Mouse (Mus musculus): ENCODE data around the gene Mtr. TPM values are rescaled to one million over a fixed set of nuclear protein-coding genes. Genes with fewer than 3 reads are reported as not detected.
A peak's percentile ranks its signal among the peaks of the same experiment; 100 is the strongest.

The Mtr gene
- polyA plus RNA-seq, 1 experiment from 2014 or later: 2.3 TPM

DNA sequence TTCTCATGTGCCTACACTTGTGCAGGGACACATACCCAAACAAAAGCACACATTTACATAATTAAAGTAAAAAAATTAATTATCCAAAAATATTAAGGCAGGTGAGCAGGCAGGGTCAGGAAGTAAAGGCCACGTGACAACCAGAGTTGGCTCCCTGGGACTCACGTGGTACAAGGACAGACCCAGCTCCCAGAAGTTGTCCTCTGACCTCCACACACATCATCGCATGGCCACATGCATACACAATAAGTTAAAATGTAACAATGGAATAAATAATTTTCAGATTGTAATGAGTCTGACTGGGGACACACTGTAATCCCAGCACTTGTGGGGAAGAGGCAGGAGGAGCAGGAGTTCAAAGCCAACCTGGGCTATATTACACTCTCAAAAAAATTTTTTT lies 10.1 kb upstream of the Mtr start:
- WGBS: 89% methylated on average over 3 of the region's 3 CpGs
- no peak for ATAC-seq

DNA sequence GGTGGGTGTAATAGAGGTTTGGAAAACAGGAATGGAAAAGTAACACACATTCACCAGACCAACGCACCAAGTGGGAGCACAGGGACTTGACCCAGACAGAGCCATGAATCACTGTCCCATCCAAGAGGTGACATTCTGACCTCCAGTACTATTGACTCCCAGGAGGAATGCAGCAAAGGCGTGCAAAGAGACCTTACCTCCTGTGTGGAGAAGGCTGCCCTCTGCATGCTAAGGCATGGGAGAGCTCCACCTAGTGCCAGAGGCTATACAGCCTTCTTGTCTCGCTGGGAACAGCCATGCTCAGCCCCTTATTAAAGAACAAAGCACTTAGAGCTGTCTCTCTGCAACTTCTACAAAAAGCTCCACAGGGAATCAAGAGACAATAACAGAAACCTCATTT lies 9.2 kb upstream of the Mtr start:
- H3K36me3 ChIP-seq (ENCODE audit: control insufficient read depth, insufficient read depth): no peaks in the 10 kb centered on the region
- no peak for ATAC-seq
- no peak overlapping the region for H3K27ac ChIP-seq (ENCODE audit: low read depth, low read length)
- no peak overlapping the region for H3K4me3 ChIP-seq (ENCODE audit: low read depth, low read length)
- no peak overlapping the region for H3K9ac ChIP-seq (ENCODE audit: low read depth, low read length)
- no peaks in the 10 kb centered on the region for H3K27me3 ChIP-seq (replicated peaks; ENCODE audit: control insufficient read depth, insufficient read depth, low read length)
- no peaks in the 10 kb centered on the region for H3K4me1 ChIP-seq (replicated peaks; ENCODE audit: control insufficient read depth, insufficient read depth, low read length)
- WGBS: 61% methylated on average over 3 of the region's 3 CpGs
- H3K9me3 ChIP-seq (ENCODE audit: control insufficient read depth): no peaks in the 10 kb centered on the region
- H3K4me2 ChIP-seq (replicated peaks; ENCODE audit: low read depth): no peak overlapping the region
- TF ChIP-seq CTCF (IDR thresholded peaks at IDR 0.05; ENCODE audit: low read depth): peak; percentile 26; the same call in 1 of the 2 replicates

More for the DNA sequence above, 10.1 kb upstream of the Mtr start:
- H3K4me2 ChIP-seq (replicated peaks; ENCODE audit: low read depth): no peak overlapping the region
- no peak overlapping the region for H3K27ac ChIP-seq (ENCODE audit: low read depth, low read length)
- no peak for TF ChIP-seq CTCF (IDR thresholded peaks at IDR 0.05; ENCODE audit: low read depth)
- no peaks in the 10 kb centered on the region for H3K9me3 ChIP-seq (ENCODE audit: control insufficient read depth)
- H3K4me1 ChIP-seq (replicated peaks; ENCODE audit: control insufficient read depth, insufficient read depth, low read length): no peaks in the 10 kb centered on the region
- H3K36me3 ChIP-seq (ENCODE audit: control insufficient read depth, insufficient read depth): no peaks in the 10 kb centered on the region
- no peaks in the 10 kb centered on the region for H3K27me3 ChIP-seq (replicated peaks; ENCODE audit: control insufficient read depth, insufficient read depth, low read length)
- no peak overlapping the region for H3K4me3 ChIP-seq (ENCODE audit: low read depth, low read length)
- H3K9ac ChIP-seq (ENCODE audit: low read depth, low read length): no peak overlapping the region

DNA sequence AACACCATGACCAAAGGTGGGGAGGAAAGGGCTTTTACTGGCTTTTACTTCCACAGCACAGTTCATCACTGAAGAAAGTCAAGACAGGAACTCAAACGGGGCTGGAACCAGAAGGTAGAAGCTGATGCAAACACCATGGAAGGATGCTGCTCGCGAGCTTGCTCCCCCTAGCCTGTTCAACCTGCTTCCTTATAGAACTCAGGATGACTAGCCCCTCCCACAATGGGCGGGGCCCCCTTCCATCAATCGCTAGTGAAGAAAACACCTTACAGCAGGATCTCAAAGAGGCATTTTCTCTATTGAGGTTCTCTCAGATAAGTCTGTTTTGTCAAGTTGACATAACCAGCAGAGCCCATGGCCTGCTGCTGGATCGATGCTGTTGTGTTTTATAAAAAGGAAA lies 6.1 kb upstream of the Mtr start:
- Histone ChIP-seq H3K4me3 (ENCODE audit: low read depth, low read length) (no peak overlapping the region), H3K9ac (ENCODE audit: low read depth, low read length) (no peak overlapping the region), H3K4me2 (replicated peaks; ENCODE audit: low read depth) (no peak overlapping the region), H3K27ac (ENCODE audit: low read depth, low read length) (no peak overlapping the region), H3K9me3 (ENCODE audit: control insufficient read depth) (0 out of 2 replicates have a peak, but pooled peaks cover 3% of the 10 kb centered on the region), H3K27me3 (replicated peaks; ENCODE audit: control insufficient read depth, insufficient read depth, low read length) (no peaks in the 10 kb centered on the region), H3K36me3 (ENCODE audit: control insufficient read depth, insufficient read depth) (no peaks in the 10 kb centered on the region), H3K4me1 (replicated peaks; ENCODE audit: control insufficient read depth, insufficient read depth, low read length) (no peaks in the 10 kb centered on the region)
- no peak for TF ChIP-seq CTCF (IDR thresholded peaks at IDR 0.05; ENCODE audit: low read depth)
- ATAC-seq: no peak
- 80% methylated on average over 6 of the region's 6 CpGs for WGBS

DNA sequence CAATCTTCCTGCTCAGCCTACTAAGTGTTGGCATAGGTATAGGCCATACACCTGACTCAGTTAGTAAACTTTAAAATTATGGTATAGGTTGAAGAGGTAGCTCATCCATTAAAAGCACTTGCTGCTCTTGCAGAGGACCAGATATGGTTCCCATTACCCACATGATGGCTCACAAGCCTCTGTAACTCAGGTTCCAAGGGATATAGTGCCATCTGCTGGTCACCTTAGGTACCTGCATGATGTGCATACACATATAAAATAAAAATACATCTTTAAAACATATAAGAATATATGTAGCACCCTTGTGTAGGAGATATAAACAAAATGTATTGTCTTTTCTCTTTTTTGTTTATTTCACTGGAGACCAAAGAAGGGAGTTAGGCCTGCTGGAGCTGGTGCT lies 3.6 kb upstream of the Mtr start:
- no peak for ATAC-seq
- peak; percentile 55 for TF ChIP-seq CTCF (IDR thresholded peaks at IDR 0.05; ENCODE audit: low read depth)

DNA sequence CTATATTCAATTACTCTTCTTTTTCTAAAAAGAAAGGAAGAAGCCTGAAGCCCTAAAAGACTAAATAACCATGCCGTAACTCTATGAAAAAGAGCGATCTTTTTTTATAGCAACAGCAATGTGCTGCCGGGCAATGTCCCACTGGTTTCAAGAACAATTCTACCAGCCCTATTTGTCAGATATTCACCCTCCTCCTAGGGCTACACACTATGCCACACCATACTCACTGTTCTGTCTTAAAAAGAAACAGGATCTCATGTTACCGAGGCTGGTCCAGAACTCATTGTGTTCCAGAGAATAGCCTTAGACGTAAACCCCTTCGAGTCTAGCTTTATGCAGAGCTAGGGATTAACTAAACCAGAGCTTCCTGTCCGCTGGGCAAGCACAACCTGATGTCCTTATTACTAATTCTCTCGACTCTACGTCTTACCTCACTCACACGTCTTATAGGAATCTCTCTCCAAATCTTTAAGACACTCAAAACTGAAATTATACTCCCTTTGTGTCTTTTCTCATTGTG lies 982 bp downstream of the Mtr start:
- Histone ChIP-seq H3K9me3 (ENCODE audit: control insufficient read depth) (0 out of 2 replicates have a peak, but pooled peaks cover 3% of the 10 kb centered on the region), H3K4me3 (ENCODE audit: low read depth, low read length) (peak overlapping the region; percentile 61), H3K27ac (ENCODE audit: low read depth, low read length) (no peak overlapping the region), H3K4me1 (replicated peaks; ENCODE audit: control insufficient read depth, insufficient read depth, low read length) (0 out of 2 replicates have a peak, but pooled peaks cover 3% of the 10 kb centered on the region), H3K9ac (ENCODE audit: low read depth, low read length) (peak overlapping the region; percentile 43; the same call in 1 of the 2 replicates), H3K27me3 (replicated peaks; ENCODE audit: control insufficient read depth, insufficient read depth, low read length) (no peaks in the 10 kb centered on the region), H3K4me2 (replicated peaks; ENCODE audit: low read depth) (peak overlapping the region; percentile 68), H3K36me3 (ENCODE audit: control insufficient read depth, insufficient read depth) (no peaks in the 10 kb centered on the region)
- TF ChIP-seq CTCF (IDR thresholded peaks at IDR 0.05; ENCODE audit: low read depth): no peak
- no peak for ATAC-seq
- 15% methylated on average over 10 of the region's 10 CpGs for WGBS

More for the DNA sequence above, 3.6 kb upstream of the Mtr start:
- Histone ChIP-seq H3K4me2 (replicated peaks; ENCODE audit: low read depth) (no peak overlapping the region), H3K9ac (ENCODE audit: low read depth, low read length) (no peak overlapping the region), H3K4me1 (replicated peaks; ENCODE audit: control insufficient read depth, insufficient read depth, low read length) (no peaks in the 10 kb centered on the region), H3K9me3 (ENCODE audit: control insufficient read depth) (0 out of 2 replicates have a peak, but pooled peaks cover 3% of the 10 kb centered on the region), H3K27ac (ENCODE audit: low read depth, low read length) (no peak overlapping the region), H3K4me3 (ENCODE audit: low read depth, low read length) (no peak overlapping the region), H3K36me3 (ENCODE audit: control insufficient read depth, insufficient read depth) (no peaks in the 10 kb centered on the region), H3K27me3 (replicated peaks; ENCODE audit: control insufficient read depth, insufficient read depth, low read length) (no peaks in the 10 kb centered on the region)

DNA sequence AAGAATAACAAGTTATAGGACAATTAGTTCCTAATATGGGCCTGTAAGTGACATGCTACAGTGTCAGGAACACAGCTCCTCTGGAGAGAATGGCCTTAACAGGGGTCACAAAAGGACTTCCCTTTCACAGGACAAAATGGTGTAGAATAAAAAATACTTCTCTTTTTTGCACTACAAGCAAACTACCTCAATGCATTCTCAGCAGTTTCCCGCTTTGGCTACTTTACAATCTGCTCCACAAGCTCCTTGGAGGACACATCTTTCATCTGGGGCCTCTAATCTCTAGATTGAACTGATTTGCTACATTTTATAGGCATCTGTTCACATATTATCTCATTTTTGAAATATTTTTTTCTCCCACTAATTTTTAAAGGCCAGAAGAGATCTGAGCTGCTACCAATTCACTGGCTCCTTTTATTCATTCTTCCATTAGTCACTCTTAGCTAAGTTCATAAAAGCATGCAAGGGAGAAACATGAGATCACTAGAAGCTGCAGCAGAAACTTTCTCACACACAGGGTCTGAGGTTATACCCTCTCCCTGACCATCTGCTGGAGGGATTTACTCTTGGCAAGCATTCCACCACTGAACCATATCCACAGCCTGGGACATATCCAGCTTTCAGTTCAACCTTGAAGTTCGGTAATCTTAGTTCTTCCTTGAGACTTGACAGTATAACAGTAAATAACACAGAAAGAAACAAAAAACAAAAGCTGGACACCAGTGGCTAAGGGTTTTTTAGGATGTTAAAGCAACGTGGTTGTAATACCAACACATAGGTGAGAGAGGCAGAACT lies 1.8 kb downstream of the Mtr start:
- Histone ChIP-seq H3K36me3 (ENCODE audit: control insufficient read depth, insufficient read depth) (no peaks in the 10 kb centered on the region), H3K9me3 (ENCODE audit: control insufficient read depth) (0 out of 2 replicates have a peak, but pooled peaks cover 3% of the 10 kb centered on the region), H3K27me3 (replicated peaks; ENCODE audit: control insufficient read depth, insufficient read depth, low read length) (no peaks in the 10 kb centered on the region), H3K9ac (ENCODE audit: low read depth, low read length) (no peak overlapping the region), H3K4me3 (ENCODE audit: low read depth, low read length) (no peak overlapping the region), H3K4me1 (replicated peaks; ENCODE audit: control insufficient read depth, insufficient read depth, low read length) (0 out of 2 replicates have a peak, but pooled peaks cover 3% of the 10 kb centered on the region), H3K4me2 (replicated peaks; ENCODE audit: low read depth) (peak overlapping the region; percentile 68; the same call in 1 of the 2 replicates), H3K27ac (ENCODE audit: low read depth, low read length) (no peak overlapping the region)
- 69% methylated on average over 3 of the region's 3 CpGs for WGBS
- ATAC-seq: no peak
- TF ChIP-seq CTCF (IDR thresholded peaks at IDR 0.05; ENCODE audit: low read depth): no peak
